Mouse (Mus musculus): ENCODE data around the gene Cth.

- TF ChIP-seq CTCF (IDR thresholded peaks at IDR 0.05; ENCODE audit: insufficient read depth, low read length) (no peak), POLR2A (IDR thresholded peaks at IDR 0.05; ENCODE audit: borderline replicate concordance, extremely low read depth, low read depth, low read length) (no peak)
These were observed 22.8 kb upstream of the Cth start for GRCm38 (mm10) chr3:157947383-157948280.

Measured in lung, adult 2 months (tissue).